Mouse (Mus musculus) kidney, postnatal 0 days (tissue): ENCODE measurements around the gene Gpx7. TPM values are rescaled to one million over a fixed set of nuclear protein-coding genes. Genes with fewer than 3 reads are reported as not detected.
"Not testable (repeated sequence)": the region's sequence is repeated elsewhere in the genome, so short reads cannot be mapped to it uniquely, and the experiment has no call there.

Source experiments
- ATAC-seq: fragments of 200-750 bp; cut with Nextera tagmentation; replicated peaks from 2 replicates; pipeline ENCODE4 v1.8.0; 2017; ENCODE audit warnings: low read depth, moderate number of reproducible peaks, moderate TSS enrichment, moderate library complexity; ENCODE audit not compliant: low FRiP score
- DNase-seq: peaks from one replicate; pipeline ENCODE4 v3.0.0-alpha.2; 2016; ENCODE audit warnings: low spot score
- H3K27ac ChIP-seq: fragments of 300-500 bp; sonication (generic); 2 replicates; pipeline ENCODE4 v1.5.1; 2014; ENCODE audit warnings: mild to moderate bottlenecking
- H3K27me3 ChIP-seq: fragments of 300-500 bp; sonication (generic); 2 replicates; pipeline ENCODE4 v1.6.1; 2014; ENCODE audit warnings: low read length, mixed read lengths; ENCODE audit not compliant: insufficient read depth
- H3K36me3 ChIP-seq: fragments of 300-500 bp; sonication (generic); 2 replicates; pipeline ENCODE4 v1.6.1; 2014; ENCODE audit warnings: low read length, mixed read lengths; ENCODE audit not compliant: insufficient read depth
- H3K4me1 ChIP-seq: fragments of 300-500 bp; sonication (generic); replicated peaks from 2 replicates; pipeline ENCODE4 v1.6.1; 2014; ENCODE audit warnings: antibody characterized with exemption, low read length, mixed read lengths; ENCODE audit not compliant: insufficient read depth
- H3K4me2 ChIP-seq: fragments of 300-500 bp; sonication (generic); 2 replicates; pipeline ENCODE4 v1.6.1; 2014; ENCODE audit warnings: mild to moderate bottlenecking, low read length, moderate library complexity, mixed read lengths
- H3K4me3 ChIP-seq: fragments of 300-500 bp; sonication (generic); replicated peaks from 2 replicates; pipeline ENCODE4 v1.5.1; 2014; ENCODE audit warnings: low read depth, low read length
- H3K9ac ChIP-seq: fragments of 300-500 bp; sonication (generic); 2 replicates; pipeline ENCODE4 v1.6.1; 2014; ENCODE audit warnings: low read depth, low read length
- H3K9me3 ChIP-seq: fragments of 300-500 bp; sonication (generic); replicated peaks from 2 replicates; pipeline ENCODE4 v1.6.1; 2016; ENCODE audit warnings: low read length, inconsistent platforms, mixed read lengths
- CTCF ChIP-seq: IDR thresholded peaks from 2 replicates; pipeline ENCODE4 v1.5.1; 2016; ENCODE audit warnings: antibody characterized with exemption, low read depth, mild to moderate bottlenecking, moderate library complexity
- WGBS: fragments of 180-500 bp; shearing (Covaris S2); extraction: QIAGEN DNeasy Blood & Tissue Kit; methylation state at CpG from one replicate; pipeline ENCODE4 v1.1.7; 2014; 5-methylcytosine and 5-hydroxymethylcytosine counted together
- polyA plus RNA-seq: library from polyadenylated mRNA; unstranded; fragments of >200 nt; fragmentation: Nextera tagmentation; extraction: Ambion mirVana; gene quantifications from 2 replicates; pipeline ENCODE4 v1.2.1, GENCODE M21; 2015

The Gpx7 gene
- polyA plus RNA-seq, 1 experiment from 2014 or later, result 60.4 TPM

GRCm38 (mm10) chr4:108360136-108361055 is 46.4 kb downstream of the Gpx7 start:
- peaks cover 11% of the 10 kb centered on the region; the same call in 1 of the 2 replicates for H3K4me1 ChIP-seq
- H3K4me3 ChIP-seq, result peak overlapping the region; percentile 14; the same call in 1 of the 2 replicates
- DNase-seq (peak; percentile 95), ATAC-seq (no peak)
- 9% methylated on average over 28 of the region's 28 CpGs for WGBS
- 0 out of 2 replicates have a peak overlapping the region, but pooled peaks have one; percentile 9 for H3K9ac ChIP-seq
- TF ChIP-seq CTCF, result no peak
- no peaks in the 10 kb centered on the region for H3K9me3 ChIP-seq
- H3K27ac ChIP-seq, result peak overlapping the region; percentile 51
- no peaks in the 10 kb centered on the region for H3K27me3 ChIP-seq
- H3K4me2 ChIP-seq, result peak overlapping the region; percentile 52
- H3K36me3 ChIP-seq, result no peaks in the 10 kb centered on the region

DNA sequence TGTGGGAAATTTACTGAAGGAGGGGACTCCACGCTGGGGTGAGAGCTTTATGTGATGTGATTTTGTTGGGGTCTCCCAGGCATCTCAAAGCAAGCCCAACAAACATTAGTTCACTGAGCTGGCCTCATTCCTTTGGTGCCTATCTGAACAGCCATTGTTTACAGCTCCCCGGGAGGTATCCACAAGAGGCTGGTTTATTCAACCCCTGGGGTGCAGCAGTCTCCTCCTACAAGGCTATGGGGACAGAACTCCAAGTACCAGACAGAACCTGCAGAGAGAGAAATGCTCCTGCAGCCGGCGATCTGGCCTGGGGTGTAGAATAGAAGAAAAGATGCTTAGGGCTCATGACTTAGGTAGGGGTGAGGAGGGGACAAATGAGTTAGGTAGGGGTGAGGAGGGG is 48.3 kb downstream of the Gpx7 start:
- 45% methylated on average over 4 of the region's 4 CpGs for WGBS
- H3K27me3 ChIP-seq, result no peaks in the 10 kb centered on the region
- no peak overlapping the region for H3K27ac ChIP-seq
- no peak overlapping the region for H3K4me2 ChIP-seq
- DNase-seq (no peak), ATAC-seq (no peak)
- TF ChIP-seq CTCF, result no peak
- no peaks in the 10 kb centered on the region for H3K9me3 ChIP-seq
- peaks cover 11% of the 10 kb centered on the region; the same call in 1 of the 2 replicates for H3K4me1 ChIP-seq
- no peak overlapping the region for H3K9ac ChIP-seq
- H3K36me3 ChIP-seq, result no peaks in the 10 kb centered on the region
- H3K4me3 ChIP-seq, result no peak overlapping the region

DNA sequence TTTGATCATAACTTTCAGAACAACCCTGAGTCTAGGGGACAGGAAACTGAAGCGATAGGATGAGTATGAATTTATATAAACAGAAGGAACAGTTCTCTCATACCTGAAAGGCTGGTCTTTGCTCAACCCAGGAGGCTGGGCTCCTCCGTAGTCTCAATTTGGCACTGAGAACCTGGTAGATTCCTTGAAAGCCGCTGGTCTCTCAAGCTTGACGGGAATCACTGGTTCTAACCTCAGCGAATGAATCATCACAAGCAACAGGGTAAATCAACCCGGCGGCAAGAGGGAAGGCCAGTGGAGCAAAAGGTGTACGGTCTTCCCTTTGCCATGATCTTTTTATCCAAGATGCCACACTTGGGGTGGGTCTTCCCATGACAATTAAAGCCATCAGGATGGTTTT is 49.3 kb downstream of the Gpx7 start:
- H3K4me1 ChIP-seq, result peaks cover 7% of the 10 kb centered on the region; the same call in 1 of the 2 replicates
- DNase-seq, result peak; percentile 44
- TF ChIP-seq CTCF, result no peak
- no peak overlapping the region for H3K9ac ChIP-seq
- no peak overlapping the region for H3K4me2 ChIP-seq
- 61% methylated on average over 8 of the region's 8 CpGs for WGBS
- no peaks in the 10 kb centered on the region for H3K36me3 ChIP-seq
- H3K4me3 ChIP-seq, result no peak overlapping the region
- H3K27me3 ChIP-seq, result no peaks in the 10 kb centered on the region
- no peak for ATAC-seq
- H3K27ac ChIP-seq, result no peak overlapping the region
- no peaks in the 10 kb centered on the region for H3K9me3 ChIP-seq

GRCm38 (mm10) chr4:108353591-108353990 is 53.2 kb downstream of the Gpx7 start:
- not testable (repeated sequence) for ATAC-seq, H3K9me3 ChIP-seq, H3K36me3 ChIP-seq, H3K4me3 ChIP-seq, H3K4me2 ChIP-seq, DNase-seq, H3K27me3 ChIP-seq, H3K9ac ChIP-seq, H3K27ac ChIP-seq
- H3K4me1 ChIP-seq, result peaks cover 17% of the 10 kb centered on the region

GRCm38 (mm10) chr4:108350819-108351218 is 55.9 kb downstream of the Gpx7 start:
- 6% methylated on average over 8 of the region's 8 CpGs for whole genome bisulfite sequencing
- Histone ChIP-seq H3K4me1 (peaks cover 24% of the 10 kb centered on the region), H3K9ac (no peak overlapping the region), H3K4me3 (no peak overlapping the region), H3K27ac (peak overlapping the region; percentile 67), H3K36me3 (no peaks in the 10 kb centered on the region), H3K4me2 (no peak overlapping the region), H3K27me3 (no peaks in the 10 kb centered on the region), H3K9me3 (no peaks in the 10 kb centered on the region)
- ATAC-seq, result peak; percentile 87
- TF ChIP-seq CTCF, result no peak
- DNase-seq, result peak; percentile 93

Other genes with a start within 250 kb of the Gpx7 start
- 41.6 and 44.6 TPM in 2 replicates for gene Echdc2, start 241.5 kb downstream of the Gpx7 start, polyA plus RNA-seq
- gene Zyg11a, start 188.9 kb downstream of the Gpx7 start, polyA plus RNA-seq, result 0.05 TPM in 1 of 2 replicates, not detected in the other
- gene Zyg11b, start 105.9 kb downstream of the Gpx7 start, polyA plus RNA-seq, result 7.4 and 7.5 TPM in 2 replicates
- gene Coa7, start 78.8 kb downstream of the Gpx7 start, polyA plus RNA-seq, result 66.6 and 66.8 TPM in 2 replicates
- gene Shisal2a, start 23.6 kb downstream of the Gpx7 start, polyA plus RNA-seq, result 0.66 and 0.70 TPM in 2 replicates
- 56.6 and 56.9 TPM in 2 replicates for gene Tut4, start 52.5 kb upstream of the Gpx7 start, polyA plus RNA-seq
- 66.6 and 68.2 TPM in 2 replicates for gene Prpf38a, start 172.4 kb upstream of the Gpx7 start, polyA plus RNA-seq
- 4.6 and 4.9 TPM in 2 replicates for gene Orc1, start 172.5 kb upstream of the Gpx7 start, polyA plus RNA-seq
- gene Cc2d1b, start 213.0 kb upstream of the Gpx7 start, polyA plus RNA-seq, result 28.7 and 29.8 TPM in 2 replicates